Mouse (Mus musculus): ENCODE results near the gene Gm49387.

- TF ChIP-seq HCFC1 (IDR thresholded peaks at IDR 0.05; ENCODE audit: borderline replicate concordance, insufficient read depth, low read length) (no peak), ZC3H11A (IDR thresholded peaks at IDR 0.05; ENCODE audit: borderline replicate concordance, low read depth, low read length) (no peak)
Observed at GRCm38 (mm10) chr14:31605514-31605913, 35.2 kb downstream of the Gm49387 start.
